Mouse (Mus musculus) stomach, embryonic 15.5 days (tissue): ENCODE measurements around the gene Rusc2. TPM values are rescaled to one million over a fixed set of nuclear protein-coding genes. Genes with fewer than 3 reads are reported as not detected.
A peak's percentile ranks its signal among the peaks of the same experiment; 100 is the strongest.

Experiments used
- ATAC-seq: fragments of 200-750 bp; cut with Nextera tagmentation; 2 replicates; pipeline ENCODE4 v1.8.0; 2017; ENCODE audit warnings: low read depth, moderate number of reproducible peaks, moderate TSS enrichment; ENCODE audit not compliant: insufficient read depth, low FRiP score
- H3K27ac ChIP-seq: fragments of 300-500 bp; sonication (generic); 2 replicates; pipeline ENCODE4 v1.5.1; 2015; ENCODE audit warnings: mild to moderate bottlenecking, inconsistent platforms
- H3K27me3 ChIP-seq: fragments of 300-500 bp; sonication (generic); replicated peaks from 2 replicates; pipeline ENCODE4 v1.6.1; 2015; ENCODE audit warnings: inconsistent platforms
- H3K36me3 ChIP-seq: fragments of 300-500 bp; sonication (generic); 2 replicates; pipeline ENCODE4 v1.6.1; 2015; ENCODE audit warnings: inconsistent platforms
- H3K4me1 ChIP-seq: fragments of 300-500 bp; sonication (generic); 2 replicates; pipeline ENCODE4 v1.6.1; 2015; ENCODE audit warnings: inconsistent platforms
- H3K4me2 ChIP-seq: fragments of 300-500 bp; sonication (generic); 2 replicates; pipeline ENCODE4 v1.6.1; 2015; ENCODE audit warnings: mild to moderate bottlenecking, inconsistent platforms
- H3K4me3 ChIP-seq: fragments of 300-500 bp; sonication (generic); replicated peaks from 2 replicates; pipeline ENCODE4 v1.5.1; 2015; ENCODE audit warnings: inconsistent platforms
- H3K9ac ChIP-seq: fragments of 300-500 bp; sonication (generic); 2 replicates; pipeline ENCODE4 v1.6.1; 2015; ENCODE audit warnings: inconsistent platforms
- H3K9me3 ChIP-seq: fragments of 300-500 bp; sonication (generic); 2 replicates; pipeline ENCODE4 v1.6.1; 2016; ENCODE audit warnings: inconsistent platforms
- WGBS: fragments of 180-500 bp; shearing (Covaris S2); methylation state at CpG from one replicate; pipeline ENCODE4 v1.1.7; 2015; 5-methylcytosine and 5-hydroxymethylcytosine counted together
- polyA plus RNA-seq: library from polyadenylated mRNA; unstranded; fragments of >200 nt; fragmentation: Nextera tagmentation; extraction: Ambion mirVana; gene quantifications from 2 replicates; pipeline ENCODE4 v1.2.1, GENCODE M21; 2015

Rusc2 gene
- polyA plus RNA-seq, 1 experiment from 2014 or later = 17.2 TPM

- Histone ChIP-seq H3K9ac (no peak overlapping the region), H3K9me3 (no peaks in the 10 kb centered on the region), H3K27me3 (no peaks in the 10 kb centered on the region), H3K4me2 (no peak overlapping the region), H3K36me3 (no peaks in the 10 kb centered on the region), H3K4me3 (no peak overlapping the region), H3K4me1 (peaks cover 11% of the 10 kb centered on the region), H3K27ac (no peak overlapping the region)
- no peak for ATAC-seq
- WGBS = 63% methylated on average over 9 of the region's 9 CpGs
Measured at GRCm38 (mm10) chr4:43389845-43390440, 8.2 kb downstream of the Rusc2 start.

GRCm38 (mm10) chr4:43391521-43392050, 9.8 kb downstream of the Rusc2 start:
- Histone ChIP-seq H3K27ac (no peak overlapping the region), H3K9ac (no peak overlapping the region), H3K4me1 (peaks cover 13% of the 10 kb centered on the region), H3K9me3 (no peaks in the 10 kb centered on the region), H3K27me3 (no peaks in the 10 kb centered on the region), H3K4me3 (no peak overlapping the region), H3K4me2 (no peak overlapping the region), H3K36me3 (no peaks in the 10 kb centered on the region)
- WGBS = 73% methylated on average over 3 of the region's 3 CpGs
- ATAC-seq = no peak

- 20% methylated on average over 15 of the region's 15 CpGs for WGBS
- H3K27ac ChIP-seq = peak overlapping the region; percentile 96
- peak overlapping the region; percentile 3; the same call in 1 of the 2 replicates for H3K9ac ChIP-seq
Measured at GRCm38 (mm10) chr4:43394345-43394891, 12.6 kb downstream of the Rusc2 start.

GRCm38 (mm10) chr4:43395147-43395546, 13.4 kb downstream of the Rusc2 start:
- no peak; the same call in 1 of the 2 replicates for ATAC-seq
- Histone ChIP-seq H3K4me1 (peaks cover 35% of the 10 kb centered on the region), H3K9ac (no peak overlapping the region; the same call in 1 of the 2 replicates), H3K27me3 (no peaks in the 10 kb centered on the region), H3K4me2 (no peak overlapping the region), H3K4me3 (no peak overlapping the region), H3K27ac (peak overlapping the region; percentile 96), H3K9me3 (no peaks in the 10 kb centered on the region), H3K36me3 (no peaks in the 10 kb centered on the region)
- WGBS = 83% methylated on average over 5 of the region's 5 CpGs

More at GRCm38 (mm10) chr4:43394345-43394891, 12.6 kb downstream of the Rusc2 start:
- no peak overlapping the region for H3K4me3 ChIP-seq
- H3K4me1 ChIP-seq = peaks cover 28% of the 10 kb centered on the region
- no peaks in the 10 kb centered on the region for H3K36me3 ChIP-seq
- H3K27me3 ChIP-seq = no peaks in the 10 kb centered on the region
- H3K4me2 ChIP-seq = peak overlapping the region; percentile 11; the same call in 1 of the 2 replicates
- peak; percentile 70 for ATAC-seq
- no peaks in the 10 kb centered on the region for H3K9me3 ChIP-seq

GRCm38 (mm10) chr4:43395836-43396235, 14.1 kb downstream of the Rusc2 start:
- H3K27ac ChIP-seq = no peak overlapping the region
- H3K27me3 ChIP-seq = no peaks in the 10 kb centered on the region
- H3K4me3 ChIP-seq = no peak overlapping the region
- H3K9me3 ChIP-seq = no peaks in the 10 kb centered on the region
- no peak for ATAC-seq
- H3K4me2 ChIP-seq = no peak overlapping the region
- no peaks in the 10 kb centered on the region for H3K36me3 ChIP-seq
- H3K4me1 ChIP-seq = peaks cover 41% of the 10 kb centered on the region
- H3K9ac ChIP-seq = no peak overlapping the region
- 74% methylated on average over 9 of the region's 9 CpGs for WGBS

- Histone ChIP-seq H3K27me3 (no peaks in the 10 kb centered on the region), H3K4me1 (peaks cover 47% of the 10 kb centered on the region), H3K9me3 (no peaks in the 10 kb centered on the region), H3K4me3 (no peak overlapping the region), H3K27ac (no peak overlapping the region), H3K9ac (no peak overlapping the region), H3K36me3 (no peaks in the 10 kb centered on the region), H3K4me2 (no peak overlapping the region)
- WGBS = 77% methylated on average over 5 of the region's 5 CpGs
- no peak for ATAC-seq
Measured at GRCm38 (mm10) chr4:43396381-43396780, 14.6 kb downstream of the Rusc2 start.

GRCm38 (mm10) chr4:43398014-43398413, 16.2 kb downstream of the Rusc2 start:
- H3K27me3 ChIP-seq = no peaks in the 10 kb centered on the region
- peaks cover 53% of the 10 kb centered on the region for H3K4me1 ChIP-seq
- 66% methylated on average over 4 of the region's 4 CpGs for WGBS
- no peak overlapping the region for H3K9ac ChIP-seq
- H3K4me3 ChIP-seq = no peak overlapping the region
- H3K9me3 ChIP-seq = no peaks in the 10 kb centered on the region
- no peak overlapping the region for H3K4me2 ChIP-seq
- ATAC-seq = no peak
- H3K36me3 ChIP-seq = no peaks in the 10 kb centered on the region
- 0 out of 2 replicates have a peak overlapping the region, but pooled peaks have one; percentile 24 for H3K27ac ChIP-seq

GRCm38 (mm10) chr4:43398829-43399331, 17.1 kb downstream of the Rusc2 start:
- Histone ChIP-seq H3K4me2 (no peak overlapping the region), H3K4me3 (no peak overlapping the region), H3K27ac (peak overlapping the region; percentile 65), H3K36me3 (no peaks in the 10 kb centered on the region), H3K9me3 (no peaks in the 10 kb centered on the region), H3K9ac (no peak overlapping the region), H3K27me3 (no peaks in the 10 kb centered on the region), H3K4me1 (peaks cover 52% of the 10 kb centered on the region)
- no peak for ATAC-seq
- WGBS = 37% methylated on average over 17 of the region's 17 CpGs

- H3K4me3 ChIP-seq = no peak overlapping the region
- H3K36me3 ChIP-seq = no peaks in the 10 kb centered on the region
- ATAC-seq = peak; percentile 8; the same call in 1 of the 2 replicates
- H3K4me2 ChIP-seq = 0 out of 2 replicates have a peak overlapping the region, but pooled peaks have one; percentile 8
- peaks cover 46% of the 10 kb centered on the region for H3K4me1 ChIP-seq
- H3K27ac ChIP-seq = peak overlapping the region; percentile 65
- H3K9ac ChIP-seq = no peak overlapping the region
- no peaks in the 10 kb centered on the region for H3K9me3 ChIP-seq
- no peaks in the 10 kb centered on the region for H3K27me3 ChIP-seq
- 68% methylated on average over 31 of the region's 31 CpGs for WGBS
Measured at GRCm38 (mm10) chr4:43399391-43400131, 17.8 kb downstream of the Rusc2 start.

GRCm38 (mm10) chr4:43400976-43401375, 19.2 kb downstream of the Rusc2 start:
- no peaks in the 10 kb centered on the region for H3K9me3 ChIP-seq
- peak overlapping the region; percentile 65 for H3K27ac ChIP-seq
- H3K4me2 ChIP-seq = peak overlapping the region; percentile 4; the same call in 1 of the 2 replicates
- peak; percentile 44 for ATAC-seq
- peaks cover 45% of the 10 kb centered on the region for H3K4me1 ChIP-seq
- no peak overlapping the region for H3K9ac ChIP-seq
- 29% methylated on average over 10 of the region's 10 CpGs for WGBS
- H3K4me3 ChIP-seq = no peak overlapping the region; the same call in 1 of the 2 replicates
- H3K36me3 ChIP-seq = no peaks in the 10 kb centered on the region
- H3K27me3 ChIP-seq = no peaks in the 10 kb centered on the region

- no peak overlapping the region for H3K9ac ChIP-seq
- H3K27ac ChIP-seq = peak overlapping the region; percentile 6; the same call in 1 of the 2 replicates
- H3K4me2 ChIP-seq = peak overlapping the region; percentile 4; the same call in 1 of the 2 replicates
- no peaks in the 10 kb centered on the region for H3K27me3 ChIP-seq
- ATAC-seq = no peak
- H3K9me3 ChIP-seq = no peaks in the 10 kb centered on the region
- no peak overlapping the region; the same call in 1 of the 2 replicates for H3K4me3 ChIP-seq
- H3K36me3 ChIP-seq = no peaks in the 10 kb centered on the region
- 77% methylated on average over 10 of the region's 10 CpGs for WGBS
- peaks cover 45% of the 10 kb centered on the region for H3K4me1 ChIP-seq
Measured at GRCm38 (mm10) chr4:43401486-43401885, 19.7 kb downstream of the Rusc2 start.
